Mouse (Mus musculus) stomach, embryonic 14.5 days (tissue): ENCODE data around the gene Cblc. TPM values are rescaled to one million over a fixed set of nuclear protein-coding genes. Genes with fewer than 3 reads are reported as not detected.

Experiments
- ATAC-seq: fragments of 200-750 bp; cut with Nextera tagmentation; 2 replicates; pipeline ENCODE4 v1.8.0; 2017; ENCODE audit warnings: low read depth, moderate TSS enrichment; ENCODE audit not compliant: insufficient number of reproducible peaks, insufficient read depth, low FRiP score
- H3K27ac ChIP-seq: fragments of 300-500 bp; sonication (generic); 2 replicates; pipeline ENCODE4 v1.5.1; 2014; ENCODE audit warnings: mild to moderate bottlenecking, low read length, moderate library complexity, mixed read lengths
- H3K27me3 ChIP-seq: fragments of 300-500 bp; sonication (generic); 2 replicates; pipeline ENCODE4 v1.6.1; 2014; ENCODE audit warnings: low read length, control low read depth, mixed read lengths; ENCODE audit not compliant: control insufficient read depth, insufficient read depth
- H3K36me3 ChIP-seq: fragments of 300-500 bp; sonication (generic); 2 replicates; pipeline ENCODE4 v1.6.1; 2014; ENCODE audit warnings: mild to moderate bottlenecking, control low read depth, low read length, moderate library complexity, mixed read lengths; ENCODE audit not compliant: control insufficient read depth, insufficient read depth
- H3K4me1 ChIP-seq: fragments of 300-500 bp; sonication (generic); 2 replicates; pipeline ENCODE4 v1.6.1; 2014; ENCODE audit warnings: low read length, control low read depth, mixed read lengths; ENCODE audit not compliant: control insufficient read depth, insufficient read depth
- H3K4me2 ChIP-seq: fragments of 300-500 bp; sonication (generic); replicated peaks from 2 replicates; pipeline ENCODE4 v1.6.1; 2014; ENCODE audit warnings: low read depth, low read length, control low read depth
- H3K4me3 ChIP-seq: fragments of 300-500 bp; sonication (generic); 2 replicates; pipeline ENCODE4 v1.5.1; 2014; ENCODE audit warnings: low read depth, low read length, control low read depth
- H3K9ac ChIP-seq: fragments of 300-500 bp; sonication (generic); replicated peaks from 2 replicates; pipeline ENCODE4 v1.6.1; 2014; ENCODE audit warnings: low read depth, mild to moderate bottlenecking, control low read depth, low read length, moderate library complexity, mixed read lengths
- H3K9me3 ChIP-seq: fragments of 300-500 bp; sonication (generic); 2 replicates; pipeline ENCODE4 v1.6.1; 2016; ENCODE audit warnings: low read depth, low read length, control low read depth; ENCODE audit not compliant: control insufficient read depth
- WGBS: fragments of 180-500 bp; shearing (Covaris S2); extraction: QIAGEN DNeasy Blood & Tissue Kit; methylation state at CpG from one replicate; pipeline ENCODE4 v1.1.7; 2014; 5-methylcytosine and 5-hydroxymethylcytosine counted together
- polyA plus RNA-seq: library from polyadenylated mRNA; unstranded; fragments of >200 nt; fragmentation: Nextera tagmentation; extraction: Ambion mirVana; gene quantifications from 2 replicates; pipeline ENCODE4 v1.2.1, GENCODE M21; 2014

Gene Cblc
- polyA plus RNA-seq, 1 experiment from 2014 or later = 17.7 TPM

- no peak for ATAC-seq
- WGBS = 37% methylated on average over 5 of the region's 5 CpGs
- H3K27me3 ChIP-seq = no peaks in the 10 kb centered on the region
- peaks cover 34% of the 10 kb centered on the region for H3K4me1 ChIP-seq
- no peak overlapping the region for H3K4me3 ChIP-seq
- H3K36me3 ChIP-seq = peaks cover 28% of the 10 kb centered on the region
- no peak overlapping the region for H3K4me2 ChIP-seq
- no peak overlapping the region for H3K9ac ChIP-seq
- no peak overlapping the region for H3K27ac ChIP-seq
- H3K9me3 ChIP-seq = no peaks in the 10 kb centered on the region
Observed at GRCm38 (mm10) chr7:19742468-19742867, 54.1 kb downstream of the Cblc start.

- no peak overlapping the region for H3K4me2 ChIP-seq
- H3K27ac ChIP-seq = peak overlapping the region; percentile 35; the same call in 1 of the 2 replicates
- peak; percentile 36; the same call in 1 of the 2 replicates for ATAC-seq
- no peaks in the 10 kb centered on the region for H3K9me3 ChIP-seq
- peaks cover 38% of the 10 kb centered on the region for H3K36me3 ChIP-seq
- no peak overlapping the region for H3K4me3 ChIP-seq
- WGBS = 13% methylated on average over 8 of the region's 8 CpGs
- peaks cover 25% of the 10 kb centered on the region for H3K4me1 ChIP-seq
- H3K27me3 ChIP-seq = no peaks in the 10 kb centered on the region
- H3K9ac ChIP-seq = no peak overlapping the region
Observed at GRCm38 (mm10) chr7:19741329-19742031, 55.1 kb downstream of the Cblc start.

GRCm38 (mm10) chr7:19740269-19740668 is 56.3 kb downstream of the Cblc start:
- Histone ChIP-seq H3K27me3 (no peaks in the 10 kb centered on the region), H3K4me2 (no peak overlapping the region), H3K4me1 (peaks cover 16% of the 10 kb centered on the region; the same call in 1 of the 2 replicates), H3K27ac (no peak overlapping the region), H3K9ac (no peak overlapping the region), H3K36me3 (peaks cover 43% of the 10 kb centered on the region), H3K4me3 (no peak overlapping the region), H3K9me3 (no peaks in the 10 kb centered on the region)
- no peak for ATAC-seq
- WGBS = 93% methylated on average over 11 of the region's 11 CpGs

GRCm38 (mm10) chr7:19738771-19739170 is 57.8 kb downstream of the Cblc start:
- Histone ChIP-seq H3K4me1 (peaks cover 11% of the 10 kb centered on the region; the same call in 1 of the 2 replicates), H3K27ac (no peak overlapping the region), H3K36me3 (peaks cover 46% of the 10 kb centered on the region), H3K27me3 (no peaks in the 10 kb centered on the region), H3K4me2 (no peak overlapping the region), H3K9ac (no peak overlapping the region), H3K4me3 (no peak overlapping the region), H3K9me3 (no peaks in the 10 kb centered on the region)
- ATAC-seq = no peak
- WGBS = 94% methylated on average over 3 of the region's 3 CpGs

GRCm38 (mm10) chr7:19736389-19737057 is 60.1 kb downstream of the Cblc start:
- H3K9ac ChIP-seq = no peak overlapping the region
- H3K4me2 ChIP-seq = no peak overlapping the region
- 91% methylated on average over 16 of the region's 16 CpGs for WGBS
- no peak for ATAC-seq
- H3K4me1 ChIP-seq = no peaks in the 10 kb centered on the region
- H3K4me3 ChIP-seq = no peak overlapping the region
- peaks cover 52% of the 10 kb centered on the region for H3K36me3 ChIP-seq
- no peak overlapping the region for H3K27ac ChIP-seq
- no peaks in the 10 kb centered on the region for H3K9me3 ChIP-seq
- no peaks in the 10 kb centered on the region for H3K27me3 ChIP-seq

GRCm38 (mm10) chr7:19734178-19734666 is 62.4 kb downstream of the Cblc start:
- H3K36me3 ChIP-seq = peaks cover 68% of the 10 kb centered on the region
- WGBS = 86% methylated on average over 10 of the region's 10 CpGs
- H3K4me2 ChIP-seq = no peak overlapping the region
- no peaks in the 10 kb centered on the region for H3K27me3 ChIP-seq
- no peak overlapping the region for H3K9ac ChIP-seq
- H3K4me1 ChIP-seq = no peaks in the 10 kb centered on the region
- no peak overlapping the region for H3K27ac ChIP-seq
- no peak for ATAC-seq
- H3K4me3 ChIP-seq = no peak overlapping the region
- no peaks in the 10 kb centered on the region for H3K9me3 ChIP-seq

Other genes with a start within 250 kb of the Cblc start
- gene Ppp1r37, start 233.7 kb downstream of the Cblc start, polyA plus RNA-seq = 6.3 and 7.1 TPM in 2 replicates
- gene Zfp296, start 219.5 kb downstream of the Cblc start, polyA plus RNA-seq = 1.2 and 2.1 TPM in 2 replicates
- 163 and 180 TPM in 2 replicates for gene Gemin7, start 219.2 kb downstream of the Cblc start, polyA plus RNA-seq
- 38.6 and 44.8 TPM in 2 replicates for gene Clasrp, start 192.3 kb downstream of the Cblc start, polyA plus RNA-seq
- gene Relb, start 167.4 kb downstream of the Cblc start, polyA plus RNA-seq = 8.3 and 10.4 TPM in 2 replicates
- gene Clptm1, start 131.8 kb downstream of the Cblc start, polyA plus RNA-seq = 77.9 and 86.2 TPM in 2 replicates
- gene Apoc2, start 118.9 kb downstream of the Cblc start, polyA plus RNA-seq = 1.5 and 1.9 TPM in 2 replicates
- not detected in 2 replicates for gene Gm44805, start 115.4 kb downstream of the Cblc start, polyA plus RNA-seq
- gene Apoc4, start 115.3 kb downstream of the Cblc start, polyA plus RNA-seq = 0.39 TPM in 1 of 2 replicates, not detected in the other
- 10.9 and 12.6 TPM in 2 replicates for gene Apoc1, start 104.1 kb downstream of the Cblc start, polyA plus RNA-seq
- 291 and 299 TPM in 2 replicates for gene Apoe, start 97.6 kb downstream of the Cblc start, polyA plus RNA-seq
- gene Tomm40, start 81.4 kb downstream of the Cblc start, polyA plus RNA-seq = 91.2 and 108 TPM in 2 replicates
- gene Nectin2, start 46.3 kb downstream of the Cblc start, polyA plus RNA-seq = 106 and 113 TPM in 2 replicates
- gene Bcam, start 25.8 kb downstream of the Cblc start, polyA plus RNA-seq = 156 and 164 TPM in 2 replicates
- gene Bcl3, start 26.0 kb upstream of the Cblc start, polyA plus RNA-seq = 10.7 and 11.5 TPM in 2 replicates
- gene Gm19345, start 55.2 kb upstream of the Cblc start, polyA plus RNA-seq = not detected in 2 replicates
- not detected in 2 replicates for gene Ceacam16, start 64.5 kb upstream of the Cblc start, polyA plus RNA-seq
- gene Ceacam19, start 91.2 kb upstream of the Cblc start, polyA plus RNA-seq = 0.14 and 0.41 TPM in 2 replicates
- 10.4 and 11.7 TPM in 2 replicates for gene Pvr, start 124.4 kb upstream of the Cblc start, polyA plus RNA-seq
- 0.18 and 0.71 TPM in 2 replicates for gene Igsf23, start 153.9 kb upstream of the Cblc start, polyA plus RNA-seq
- not detected in 2 replicates for gene Ceacam20, start 168.6 kb upstream of the Cblc start, polyA plus RNA-seq
- gene Nlrp9b, start 194.7 kb upstream of the Cblc start, polyA plus RNA-seq = not detected in 2 replicates